Mouse (Mus musculus): ENCODE results near the gene Plscr2. TPM values are rescaled to one million over a fixed set of nuclear protein-coding genes. Genes with fewer than 3 reads are reported as not detected.
A peak's percentile ranks its signal among the peaks of the same experiment; 100 is the strongest.

Gene Plscr2
- total RNA-seq, 1 experiment from 2014 or later = not detected

GRCm38 (mm10) chr9:92335277-92335818, 59.9 kb downstream of the Plscr2 start:
- peak; percentile 74; the same call in 1 of the 2 replicates for ATAC-seq (replicated peaks; ENCODE audit: low read depth, poor library complexity, severe bottlenecking)

- no peak for ATAC-seq (replicated peaks; ENCODE audit: low read depth, poor library complexity, severe bottlenecking)
Observed at GRCm38 (mm10) chr9:92337063-92337462, 61.7 kb downstream of the Plscr2 start.

GRCm38 (mm10) chr9:92337661-92338060, 62.3 kb downstream of the Plscr2 start:
- ATAC-seq (replicated peaks; ENCODE audit: low read depth, poor library complexity, severe bottlenecking) = no peak

- ATAC-seq (replicated peaks; ENCODE audit: low read depth, poor library complexity, severe bottlenecking) = no peak
Observed at GRCm38 (mm10) chr9:92338954-92339353, 63.6 kb downstream of the Plscr2 start.

Other genes with a start within 250 kb of the Plscr2 start
- gene Plscr5, start 82.7 kb upstream of the Plscr2 start, total RNA-seq (2017) = not detected in 2 replicates
- 35.0 and 68.7 TPM in 2 replicates for gene Plscr1, start 25.9 kb upstream of the Plscr2 start, total RNA-seq (2017)
- not detected in 2 replicates for gene 1700057G04Rik, start 33.8 kb downstream of the Plscr2 start, total RNA-seq (2017)
- gene Plscr4, start 181.8 kb downstream of the Plscr2 start, total RNA-seq (2017) = 1.2 and 2.8 TPM in 2 replicates

Data from common myeloid progenitor, adult 5-6 weeks (primary cell).